Mouse (Mus musculus): ENCODE data around the gene Aco1. TPM values are rescaled to one million over a fixed set of nuclear protein-coding genes. Genes with fewer than 3 reads are reported as not detected.
A peak's percentile ranks its signal among the peaks of the same experiment; 100 is the strongest.

The Aco1 gene
- polyA plus RNA-seq, 1 experiment from 2014 or later: 45.9 TPM

GRCm38 (mm10) chr4:40144543-40144942, 1.7 kb downstream of the Aco1 start:
- no peak for ATAC-seq (ENCODE audit: low FRiP score)
- peak overlapping the region; percentile 72 for H3K4me2 ChIP-seq
- peak overlapping the region; percentile 81 for H3K4me3 ChIP-seq
- no peaks in the 10 kb centered on the region for H3K27me3 ChIP-seq
- H3K9me3 ChIP-seq: no peaks in the 10 kb centered on the region
- peak overlapping the region; percentile 89 for H3K9ac ChIP-seq
- no peak overlapping the region for H3K27ac ChIP-seq
- WGBS: 12% methylated on average over 1 of the region's 1 CpGs
- H3K36me3 ChIP-seq: no peaks in the 10 kb centered on the region
- peaks cover 26% of the 10 kb centered on the region for H3K4me1 ChIP-seq (replicated peaks)

DNA sequence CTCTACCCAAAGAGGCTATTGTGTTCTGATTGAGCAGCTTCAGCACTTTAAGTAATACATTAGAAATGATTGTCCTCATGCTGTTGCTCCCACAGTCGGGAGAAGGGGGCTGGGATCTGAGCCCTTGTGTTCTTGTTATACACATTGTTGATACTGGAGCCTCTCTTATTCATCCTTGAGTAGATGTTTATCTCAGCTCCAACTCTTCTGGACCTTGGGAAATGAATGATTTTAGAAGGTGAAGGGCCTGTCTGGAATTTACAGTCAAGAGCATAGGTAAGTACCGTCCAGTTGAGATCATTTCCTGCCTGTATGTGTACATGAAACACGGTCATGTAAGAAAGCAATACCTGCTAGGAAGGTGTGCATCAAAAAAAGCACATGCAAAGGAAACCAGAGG, 2.1 kb downstream of the Aco1 start:
- H3K9ac ChIP-seq: peak overlapping the region; percentile 89; the same call in 1 of the 2 replicates
- peak overlapping the region; percentile 72 for H3K4me2 ChIP-seq
- 65% methylated on average over 3 of the region's 3 CpGs for WGBS
- no peaks in the 10 kb centered on the region for H3K9me3 ChIP-seq
- H3K4me3 ChIP-seq: peak overlapping the region; percentile 81
- no peak for ATAC-seq (ENCODE audit: low FRiP score)
- H3K4me1 ChIP-seq (replicated peaks): peaks cover 26% of the 10 kb centered on the region
- H3K36me3 ChIP-seq: no peaks in the 10 kb centered on the region
- H3K27me3 ChIP-seq: no peaks in the 10 kb centered on the region
- no peak overlapping the region for H3K27ac ChIP-seq

DNA sequence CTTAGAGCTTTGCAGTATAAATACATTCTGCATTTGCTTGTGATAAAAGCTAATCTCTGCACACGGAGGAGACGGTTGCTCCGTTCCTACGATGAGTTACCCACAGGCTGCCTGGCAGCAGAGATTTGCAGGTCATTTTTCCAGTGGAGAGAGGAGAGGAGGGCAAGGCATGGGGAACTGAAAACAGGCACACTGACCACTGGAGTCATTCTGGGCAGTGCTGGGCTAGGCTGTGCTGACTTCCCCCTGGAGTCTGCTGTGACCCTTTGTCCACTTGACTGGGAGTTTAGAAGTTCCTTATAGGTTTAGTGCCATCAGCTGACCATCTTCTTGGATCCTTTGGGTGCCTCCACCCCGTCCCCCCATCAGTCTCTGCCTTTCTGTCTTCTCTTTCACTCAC, 5.4 kb downstream of the Aco1 start:
- WGBS: 97% methylated on average over 5 of the region's 5 CpGs

GRCm38 (mm10) chr4:40150046-40150445, 7.2 kb downstream of the Aco1 start:
- Histone ChIP-seq H3K27ac (no peak overlapping the region), H3K36me3 (no peaks in the 10 kb centered on the region), H3K9me3 (no peaks in the 10 kb centered on the region), H3K4me2 (no peak overlapping the region), H3K4me1 (replicated peaks) (peaks cover 6% of the 10 kb centered on the region), H3K4me3 (no peak overlapping the region), H3K9ac (no peak overlapping the region), H3K27me3 (no peaks in the 10 kb centered on the region)
- WGBS: 90% methylated on average over 7 of the region's 7 CpGs
- no peak for ATAC-seq (ENCODE audit: low FRiP score)

More for the DNA sequence above, 5.4 kb downstream of the Aco1 start:
- Histone ChIP-seq H3K9me3 (no peaks in the 10 kb centered on the region), H3K27me3 (no peaks in the 10 kb centered on the region), H3K9ac (no peak overlapping the region), H3K4me2 (no peak overlapping the region), H3K27ac (no peak overlapping the region), H3K4me3 (no peak overlapping the region), H3K4me1 (replicated peaks) (peaks cover 17% of the 10 kb centered on the region), H3K36me3 (no peaks in the 10 kb centered on the region)
- ATAC-seq (ENCODE audit: low FRiP score): no peak

DNA sequence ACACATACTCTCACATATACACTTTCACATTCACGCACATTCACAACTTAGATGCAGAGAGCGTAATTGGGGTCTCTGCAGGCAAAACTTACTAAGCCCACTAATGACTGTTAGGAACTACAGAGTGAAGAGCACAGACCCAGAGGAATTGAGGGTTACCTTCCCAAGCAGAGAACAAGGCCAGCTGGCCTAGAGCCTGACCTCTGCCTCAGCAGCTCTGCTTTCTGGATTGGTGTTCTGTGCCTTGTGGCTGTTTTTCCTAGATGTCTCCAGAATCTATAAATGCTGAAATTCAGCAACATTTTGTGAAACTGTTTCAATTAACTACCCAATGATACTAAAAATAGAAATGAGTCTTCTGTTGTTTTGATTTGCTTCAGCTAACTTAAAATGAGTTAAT, 9.9 kb downstream of the Aco1 start:
- no peaks in the 10 kb centered on the region for H3K9me3 ChIP-seq
- no peak overlapping the region for H3K9ac ChIP-seq
- H3K36me3 ChIP-seq: no peaks in the 10 kb centered on the region
- H3K4me1 ChIP-seq (replicated peaks): 0 out of 2 replicates have a peak, but pooled peaks cover 2% of the 10 kb centered on the region
- H3K4me2 ChIP-seq: no peak overlapping the region
- no peak for ATAC-seq (ENCODE audit: low FRiP score)
- 98% methylated on average over 2 of the region's 2 CpGs for WGBS
- no peaks in the 10 kb centered on the region for H3K27me3 ChIP-seq
- no peak overlapping the region for H3K27ac ChIP-seq
- no peak overlapping the region for H3K4me3 ChIP-seq

DNA sequence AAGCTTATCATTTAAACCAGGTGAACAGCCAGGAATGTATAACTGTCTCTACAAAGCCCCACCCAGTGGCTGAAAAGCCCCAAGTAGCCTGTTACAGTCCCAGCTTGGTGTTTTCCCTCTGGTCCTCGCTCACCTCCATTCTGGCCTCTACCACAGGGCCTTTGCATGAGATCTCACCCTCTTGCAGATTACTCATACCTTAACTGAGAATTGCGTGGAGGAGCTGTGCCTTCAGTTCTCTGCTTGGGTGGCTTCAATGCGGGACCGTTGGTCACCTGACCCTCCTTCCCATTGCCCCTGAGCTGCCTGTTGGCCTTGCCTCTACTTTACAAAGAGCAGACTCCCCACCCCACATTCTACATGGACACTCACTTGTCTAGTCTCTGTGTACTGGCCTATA, 10.6 kb downstream of the Aco1 start:
- H3K9me3 ChIP-seq: no peaks in the 10 kb centered on the region
- no peak overlapping the region for H3K4me3 ChIP-seq
- no peak overlapping the region for H3K27ac ChIP-seq
- no peak overlapping the region for H3K9ac ChIP-seq
- H3K4me2 ChIP-seq: no peak overlapping the region
- no peak for ATAC-seq (ENCODE audit: low FRiP score)
- WGBS: 98% methylated on average over 4 of the region's 4 CpGs
- H3K27me3 ChIP-seq: no peaks in the 10 kb centered on the region
- H3K36me3 ChIP-seq: no peaks in the 10 kb centered on the region
- 0 out of 2 replicates have a peak, but pooled peaks cover 2% of the 10 kb centered on the region for H3K4me1 ChIP-seq (replicated peaks)

- no peak for ATAC-seq (ENCODE audit: low FRiP score)
- H3K27me3 ChIP-seq: no peaks in the 10 kb centered on the region
- no peak overlapping the region for H3K4me2 ChIP-seq
- H3K9me3 ChIP-seq: no peaks in the 10 kb centered on the region
- H3K4me1 ChIP-seq (replicated peaks): 0 out of 2 replicates have a peak, but pooled peaks cover 2% of the 10 kb centered on the region
- H3K36me3 ChIP-seq: no peaks in the 10 kb centered on the region
- H3K4me3 ChIP-seq: no peak overlapping the region
- no peak overlapping the region for H3K27ac ChIP-seq
- no peak overlapping the region for H3K9ac ChIP-seq
- WGBS: 96% methylated on average over 4 of the region's 4 CpGs
Observed at GRCm38 (mm10) chr4:40154751-40155150, 11.9 kb downstream of the Aco1 start.

DNA sequence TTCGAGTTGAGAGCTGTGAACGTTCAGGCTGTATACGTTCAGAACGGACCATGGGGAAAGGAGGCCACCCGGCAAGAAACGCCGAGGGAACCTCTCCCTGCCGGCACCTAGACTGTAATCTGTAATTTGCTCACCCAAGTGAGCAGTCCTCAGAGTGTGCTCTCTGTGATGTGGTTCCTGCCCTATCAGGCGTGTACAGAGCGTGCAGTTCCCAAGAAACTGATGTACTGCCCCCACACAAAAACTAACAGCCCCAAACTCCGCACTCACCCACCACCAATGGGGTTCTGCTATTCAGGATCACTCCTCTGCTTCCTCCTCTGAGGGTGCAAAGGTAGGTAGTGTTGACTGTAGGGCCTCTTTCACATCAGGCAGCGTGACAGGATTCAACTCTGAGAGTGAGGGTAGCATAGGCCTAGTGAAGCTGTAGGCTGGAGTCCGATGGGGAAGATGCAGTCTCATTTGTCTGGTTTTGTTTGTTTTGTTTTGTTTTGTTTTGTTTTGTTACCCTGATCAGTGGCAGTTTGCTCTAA, 12.7 kb downstream of the Aco1 start:
- H3K27ac ChIP-seq: no peak overlapping the region
- no peaks in the 10 kb centered on the region for H3K36me3 ChIP-seq
- H3K4me3 ChIP-seq: no peak overlapping the region
- no peaks in the 10 kb centered on the region for H3K27me3 ChIP-seq
- ATAC-seq (ENCODE audit: low FRiP score): no peak
- WGBS: 92% methylated on average over 13 of the region's 13 CpGs
- H3K9ac ChIP-seq: no peak overlapping the region
- 0 out of 2 replicates have a peak, but pooled peaks cover 2% of the 10 kb centered on the region for H3K4me1 ChIP-seq (replicated peaks)
- no peak overlapping the region for H3K4me2 ChIP-seq
- H3K9me3 ChIP-seq: no peaks in the 10 kb centered on the region

GRCm38 (mm10) chr4:40156153-40156552, 13.3 kb downstream of the Aco1 start:
- Histone ChIP-seq H3K9ac (no peak overlapping the region), H3K27ac (no peak overlapping the region), H3K27me3 (no peaks in the 10 kb centered on the region), H3K36me3 (0 out of 2 replicates have a peak, but pooled peaks cover 3% of the 10 kb centered on the region), H3K9me3 (no peaks in the 10 kb centered on the region), H3K4me2 (no peak overlapping the region), H3K4me3 (no peak overlapping the region), H3K4me1 (replicated peaks) (0 out of 2 replicates have a peak, but pooled peaks cover 2% of the 10 kb centered on the region)
- 93% methylated on average over 2 of the region's 2 CpGs for WGBS
- ATAC-seq (ENCODE audit: low FRiP score): no peak

- no peak overlapping the region for H3K4me2 ChIP-seq
- 86% methylated on average over 18 of the region's 18 CpGs for WGBS
- H3K9me3 ChIP-seq: no peaks in the 10 kb centered on the region
- no peak overlapping the region for H3K9ac ChIP-seq
- no peak overlapping the region for H3K4me3 ChIP-seq
- H3K4me1 ChIP-seq (replicated peaks): 0 out of 2 replicates have a peak, but pooled peaks cover 2% of the 10 kb centered on the region
- ATAC-seq (ENCODE audit: low FRiP score): no peak
- H3K27ac ChIP-seq: no peak overlapping the region
- 0 out of 2 replicates have a peak, but pooled peaks cover 3% of the 10 kb centered on the region for H3K36me3 ChIP-seq
- no peaks in the 10 kb centered on the region for H3K27me3 ChIP-seq
Observed at GRCm38 (mm10) chr4:40156582-40157499, 14.0 kb downstream of the Aco1 start.

GRCm38 (mm10) chr4:40157500-40158223, 14.8 kb downstream of the Aco1 start:
- no peak for ATAC-seq (ENCODE audit: low FRiP score)
- H3K9ac ChIP-seq: no peak overlapping the region
- H3K9me3 ChIP-seq: no peaks in the 10 kb centered on the region
- H3K4me3 ChIP-seq: no peak overlapping the region
- WGBS: 91% methylated on average over 5 of the region's 5 CpGs
- H3K27ac ChIP-seq: no peak overlapping the region
- H3K36me3 ChIP-seq: 0 out of 2 replicates have a peak, but pooled peaks cover 3% of the 10 kb centered on the region
- 0 out of 2 replicates have a peak, but pooled peaks cover 2% of the 10 kb centered on the region for H3K4me1 ChIP-seq (replicated peaks)
- H3K27me3 ChIP-seq: no peaks in the 10 kb centered on the region
- no peak overlapping the region for H3K4me2 ChIP-seq

GRCm38 (mm10) chr4:40158224-40158540, 15.3 kb downstream of the Aco1 start:
- ATAC-seq (ENCODE audit: low FRiP score): no peak
- 88% methylated on average over 5 of the region's 5 CpGs for WGBS

More at GRCm38 (mm10) chr4:40158224-40158540, 15.3 kb downstream of the Aco1 start:
- Histone ChIP-seq H3K9ac (no peak overlapping the region), H3K27me3 (no peaks in the 10 kb centered on the region), H3K9me3 (no peaks in the 10 kb centered on the region), H3K27ac (no peak overlapping the region), H3K36me3 (0 out of 2 replicates have a peak, but pooled peaks cover 3% of the 10 kb centered on the region), H3K4me2 (no peak overlapping the region), H3K4me1 (replicated peaks) (0 out of 2 replicates have a peak, but pooled peaks cover 2% of the 10 kb centered on the region), H3K4me3 (no peak overlapping the region)

Data from hindbrain, embryonic 13.5 days (tissue).